ENCODE assay signal across 9 mouse cellular contexts in the genomic region with DNA sequence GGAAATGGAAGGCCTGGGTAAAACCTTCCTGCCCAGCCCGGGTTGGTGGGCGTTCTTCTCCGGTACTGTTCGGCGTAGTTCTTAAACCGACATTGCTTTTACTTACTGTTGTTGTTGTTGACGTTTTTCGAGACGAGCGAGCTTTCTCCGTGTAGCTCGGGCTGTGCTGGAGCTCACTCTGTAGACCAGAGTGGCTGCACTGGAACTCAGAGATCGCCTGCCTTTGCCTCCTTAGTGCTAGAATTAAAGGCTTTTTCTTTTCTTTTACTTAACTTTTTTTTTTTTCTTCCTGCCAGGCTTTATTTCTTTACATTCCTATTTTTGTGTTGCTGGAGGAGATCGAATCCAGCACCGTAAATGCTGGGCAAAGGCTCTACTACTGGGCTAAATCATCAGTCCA. TPM values are rescaled to one million over a fixed set of nuclear protein-coding genes. Genes with fewer than 3 reads are reported as not detected.
DNase-seq lines count a peak whose midpoint lies in the region; ATAC-seq lines count a peak whose summit lies in the region.
"Had no signal": no experiment of that assay in that cellular context is flagged by ENCODE, and none has a peak within 500 bp of the region (broad histone marks: within the 10 kb centered on the region; RNA-seq: fewer than 3 reads in every experiment).

No protein-coding gene starts in this region.

- no peak for ATAC-seq in heart, embryonic 16.5 days (replicated peaks; ENCODE audit: extremely low read depth, insufficient read depth, low FRiP score)
- ATAC-seq in hindbrain, embryonic 13.5 days (ENCODE audit: low FRiP score) = no peak
- ATAC-seq in midbrain, embryonic 12.5 days (ENCODE audit: low FRiP score, low read depth) = no peak

- no peak for DNase-seq in heart, adult 18-20 months
- DNase-seq in MEL-GATA-1-ER (ENCODE audit: extremely low read depth, low read depth) = peak; percentile 8
- DNase-seq in adrenal gland, postnatal 4 days (ENCODE audit: low spot score in 2 of 2) = no peak
- DNase-seq in gastrocnemius, postnatal 14 days = no peak
- no peak for DNase-seq in left cerebral cortex, postnatal 10 days (ENCODE audit: extremely low spot score in 1 of 2, low spot score in 2 of 2)

- H3K4me2 ChIP-seq in heart, embryonic 16.5 days (ENCODE audit: low read depth, low read length) = peak overlapping the region; percentile 73
- peak overlapping the region; percentile 87 for H3K4me2 ChIP-seq in hindbrain, embryonic 13.5 days
- H3K4me2 ChIP-seq in midbrain, embryonic 12.5 days (replicated peaks) = peak overlapping the region; percentile 61

- H3K27me3 ChIP-seq in heart, embryonic 16.5 days (ENCODE audit: control insufficient read depth, insufficient read depth, low read length) = no peaks in the 10 kb centered on the region
- no peaks in the 10 kb centered on the region for H3K27me3 ChIP-seq in hindbrain, embryonic 13.5 days
- H3K27me3 ChIP-seq in midbrain, embryonic 12.5 days = no peaks in the 10 kb centered on the region
- H3K27me3 ChIP-seq: Patski had no signal

- peak overlapping the region; percentile 97 for H3K27ac ChIP-seq in heart, embryonic 16.5 days (ENCODE audit: low read length)
- peak overlapping the region; percentile 95 for H3K27ac ChIP-seq in hindbrain, embryonic 13.5 days
- H3K27ac ChIP-seq in midbrain, embryonic 12.5 days (replicated peaks) = peak overlapping the region; percentile 84

- H3K4me1 ChIP-seq in heart, embryonic 16.5 days (ENCODE audit: control insufficient read depth, insufficient read depth, low read length) = peaks cover 22% of the 10 kb centered on the region
- H3K4me1 ChIP-seq in hindbrain, embryonic 13.5 days (replicated peaks) = peaks cover 40% of the 10 kb centered on the region
- peaks cover 30% of the 10 kb centered on the region for H3K4me1 ChIP-seq in midbrain, embryonic 12.5 days

- WGBS in heart, embryonic 16.5 days = 3% methylated on average over 15 of the region's 15 CpGs
- 7% methylated on average over 15 of the region's 15 CpGs for WGBS in hindbrain, embryonic 13.5 days
- 6% methylated on average over 15 of the region's 15 CpGs for WGBS in midbrain, embryonic 12.5 days

- peak overlapping the region; percentile 91 for H3K9ac ChIP-seq in heart, embryonic 16.5 days (ENCODE audit: low read length)
- H3K9ac ChIP-seq in hindbrain, embryonic 13.5 days = peak overlapping the region; percentile 89
- H3K9ac ChIP-seq in midbrain, embryonic 12.5 days (replicated peaks) = peak overlapping the region; percentile 71

- H3K9me3 ChIP-seq in heart, embryonic 16.5 days (replicated peaks; ENCODE audit: control insufficient read depth, low read length) = no peaks in the 10 kb centered on the region
- H3K9me3 ChIP-seq in hindbrain, embryonic 13.5 days = no peaks in the 10 kb centered on the region
- H3K9me3 ChIP-seq in midbrain, embryonic 12.5 days = no peaks in the 10 kb centered on the region

- intact Hi-C loops in gastrocnemius, postnatal 14 days (cut with DNase I; ENCODE audit: low total_unique reads) = no loop called here
- intact Hi-C loops in left cerebral cortex, postnatal 10 days (cut with DNase I) = no loop called here

- peak overlapping the region; percentile 95 for H3K4me3 ChIP-seq in heart, embryonic 16.5 days (ENCODE audit: low read length)
- peak overlapping the region; percentile 84 for H3K4me3 ChIP-seq in hindbrain, embryonic 13.5 days
- peak overlapping the region; percentile 76 for H3K4me3 ChIP-seq in midbrain, embryonic 12.5 days

- H3K36me3 ChIP-seq in heart, embryonic 16.5 days (ENCODE audit: control insufficient read depth, insufficient read depth) = peaks cover 15% of the 10 kb centered on the region
- peaks cover 28% of the 10 kb centered on the region for H3K36me3 ChIP-seq in hindbrain, embryonic 13.5 days
- H3K36me3 ChIP-seq in midbrain, embryonic 12.5 days = peaks cover 28% of the 10 kb centered on the region

RNA-seq across cellular contexts. Expression of a gene that starts 0.9 kb away (rescaled TPM):
- polyA plus RNA-seq in heart, embryonic 16.5 days (2015; fragmentation: Nextera tagmentation; extraction: Ambion mirVana) = 122 and 128 TPM in 2 replicates
- total RNA-seq in heart, adult 18-20 months (2021) = 10 to 100 TPM; 82.1 to 89.0 TPM
- polyA plus RNA-seq in hindbrain, embryonic 13.5 days (2015; fragmentation: Nextera tagmentation; extraction: Ambion mirVana) = 126 and 127 TPM in 2 replicates
- 120 and 130 TPM in 2 replicates for polyA plus RNA-seq in midbrain, embryonic 12.5 days (2016; fragmentation: Nextera tagmentation; extraction: Ambion mirVana)
- total RNA-seq in adrenal gland, postnatal 4 days (2021) = 100 to 1,000 TPM; 224 to 231 TPM
- 10 to 100 TPM; 77.4 to 78.0 TPM for total RNA-seq in gastrocnemius, postnatal 14 days (2021)
- 100 to 1,000 TPM; 136 to 139 TPM for total RNA-seq in left cerebral cortex, postnatal 10 days (2021)

RNA-seq across cellular contexts. Expression of a gene that starts 1.2 kb away (rescaled TPM):
- 8.6 and 9.1 TPM in 2 replicates for polyA plus RNA-seq in heart, embryonic 16.5 days (2015; fragmentation: Nextera tagmentation; extraction: Ambion mirVana)
- total RNA-seq in heart, adult 18-20 months (2021) = 1 to 10 TPM; 2.7 to 3.1 TPM
- polyA plus RNA-seq in hindbrain, embryonic 13.5 days (2015; fragmentation: Nextera tagmentation; extraction: Ambion mirVana) = 26.6 and 27.6 TPM in 2 replicates
- 19.1 and 23.0 TPM in 2 replicates for polyA plus RNA-seq in midbrain, embryonic 12.5 days (2016; fragmentation: Nextera tagmentation; extraction: Ambion mirVana)
- total RNA-seq in adrenal gland, postnatal 4 days (2021) = 1 to 10 TPM; 7.2 to 7.7 TPM
- total RNA-seq in gastrocnemius, postnatal 14 days (2021) = 1 to 10 TPM; 2.6 TPM
- total RNA-seq in left cerebral cortex, postnatal 10 days (2021) = 10 to 100 TPM; 11.4 to 11.8 TPM

RNA-seq across cellular contexts. Expression of a gene that starts 20.0 kb away (rescaled TPM):
- 0.95 and 1.5 TPM in 2 replicates for polyA plus RNA-seq in heart, embryonic 16.5 days (2015; fragmentation: Nextera tagmentation; extraction: Ambion mirVana)
- total RNA-seq in heart, adult 18-20 months (2021) = 1 to 10 TPM in 1 of 2 experiments, under 1 TPM in 1; 0.25 to 1.0 TPM
- polyA plus RNA-seq in hindbrain, embryonic 13.5 days (2015; fragmentation: Nextera tagmentation; extraction: Ambion mirVana) = 0.55 and 1.0 TPM in 2 replicates
- 0.52 and 0.77 TPM in 2 replicates for polyA plus RNA-seq in midbrain, embryonic 12.5 days (2016; fragmentation: Nextera tagmentation; extraction: Ambion mirVana)
- 1 to 10 TPM; 2.9 to 3.4 TPM for total RNA-seq in adrenal gland, postnatal 4 days (2021)
- under 1 TPM; 0.64 to 0.82 TPM for total RNA-seq in gastrocnemius, postnatal 14 days (2021)
- total RNA-seq in left cerebral cortex, postnatal 10 days (2021) = 1 to 10 TPM in 1 of 2 experiments, under 1 TPM in 1; 0.32 to 1.4 TPM

RNA-seq across cellular contexts. Expression of a gene that starts 31.5 kb away (rescaled TPM):
- polyA plus RNA-seq in heart, embryonic 16.5 days (2015; fragmentation: Nextera tagmentation; extraction: Ambion mirVana) = 23.1 and 28.9 TPM in 2 replicates
- 10 to 100 TPM; 17.0 to 22.4 TPM for total RNA-seq in heart, adult 18-20 months (2021)
- 9.2 and 12.3 TPM in 2 replicates for polyA plus RNA-seq in hindbrain, embryonic 13.5 days (2015; fragmentation: Nextera tagmentation; extraction: Ambion mirVana)
- 16.0 and 18.1 TPM in 2 replicates for polyA plus RNA-seq in midbrain, embryonic 12.5 days (2016; fragmentation: Nextera tagmentation; extraction: Ambion mirVana)
- 10 to 100 TPM; 75.8 to 79.9 TPM for total RNA-seq in adrenal gland, postnatal 4 days (2021)
- 10 to 100 TPM; 13.3 to 19.9 TPM for total RNA-seq in gastrocnemius, postnatal 14 days (2021)
- 10 to 100 TPM; 19.2 to 20.9 TPM for total RNA-seq in left cerebral cortex, postnatal 10 days (2021)

RNA-seq across cellular contexts. Expression of a gene that starts 32.4 kb away (rescaled TPM):
- 2.3 and 2.6 TPM in 2 replicates for polyA plus RNA-seq in heart, embryonic 16.5 days (2015; fragmentation: Nextera tagmentation; extraction: Ambion mirVana)
- total RNA-seq in heart, adult 18-20 months (2021) = under 1 TPM; 0.45 to 0.49 TPM
- polyA plus RNA-seq in hindbrain, embryonic 13.5 days (2015; fragmentation: Nextera tagmentation; extraction: Ambion mirVana) = 2.3 and 2.9 TPM in 2 replicates
- polyA plus RNA-seq in midbrain, embryonic 12.5 days (2016; fragmentation: Nextera tagmentation; extraction: Ambion mirVana) = 2.2 and 2.4 TPM in 2 replicates
- total RNA-seq in adrenal gland, postnatal 4 days (2021) = under 1 TPM in 1 of 2 experiments, not detected in 1; 0.39 TPM
- not detected for total RNA-seq in gastrocnemius, postnatal 14 days (2021)
- not detected for total RNA-seq in left cerebral cortex, postnatal 10 days (2021)
